Mouse (Mus musculus): ENCODE measurements at regions not wholly inside any gene's neighbourhood (a gene's known extent, or its start where the extent isn't known, plus 50 kb on each side); places are given as distances from the start of the nearest gene placed in this dataset.

GRCm38 (mm10) chr8:79518966-79519365 is 119.6 kb upstream of the Smad1 start:
- intact Hi-C loops (cut with DNase I) = no loop called here

- intact Hi-C loops (cut with DNase I) = no loop called here
Measured at GRCm38 (mm10) chr8:79515282-79515783, 116.0 kb upstream of the Smad1 start.

- intact Hi-C loops (cut with DNase I) = no loop called here
Measured at GRCm38 (mm10) chr8:79514655-79515278, 115.4 kb upstream of the Smad1 start.

- intact Hi-C loops (cut with DNase I) = no loop called here
Measured at GRCm38 (mm10) chr8:79508597-79508996, 109.3 kb upstream of the Smad1 start.

GRCm38 (mm10) chr8:79505381-79505780 is 106.1 kb upstream of the Smad1 start:
- intact Hi-C loops (cut with DNase I) = no loop called here

- intact Hi-C loops (cut with DNase I) = no loop called here
Measured at GRCm38 (mm10) chr8:79503906-79504305, 104.6 kb upstream of the Smad1 start.

- intact Hi-C loops (cut with DNase I) = no loop called here
Measured at GRCm38 (mm10) chr8:79502062-79502461, 102.7 kb upstream of the Smad1 start.

GRCm38 (mm10) chr8:79501238-79501637 is 101.9 kb upstream of the Smad1 start:
- intact Hi-C loops (cut with DNase I) = no loop called here

- intact Hi-C loops (cut with DNase I) = loop anchor here (10.0 kb wide), 1 partner anchor 164 kb away; no protein-coding TSS in a partner anchor
Measured at GRCm38 (mm10) chr8:79499258-79499657, 99.9 kb upstream of the Smad1 start.

GRCm38 (mm10) chr8:79498611-79499010 is 99.3 kb upstream of the Smad1 start:
- intact Hi-C loops (cut with DNase I) = loop anchor here (10.0 kb wide), 1 partner anchor 164 kb away; no protein-coding TSS in a partner anchor

GRCm38 (mm10) chr8:79491156-79491698 is 91.9 kb upstream of the Smad1 start:
- intact Hi-C loops (cut with DNase I) = loop anchor here (10.0 kb wide), 1 partner anchor 156 kb away; no protein-coding TSS in a partner anchor

GRCm38 (mm10) chr8:79490739-79491138 is 91.4 kb upstream of the Smad1 start:
- intact Hi-C loops (cut with DNase I) = loop anchor here (10.0 kb wide), 1 partner anchor 156 kb away; no protein-coding TSS in a partner anchor

- intact Hi-C loops (cut with DNase I) = loop anchor here (5.0 kb wide), 1 partner anchor 192 kb away; no protein-coding TSS in a partner anchor
Measured at GRCm38 (mm10) chr8:79488861-79489260, 89.5 kb upstream of the Smad1 start.

GRCm38 (mm10) chr8:79487597-79487996 is 88.3 kb upstream of the Smad1 start:
- intact Hi-C loops (cut with DNase I) = loop anchor here (5.0 kb wide), 1 partner anchor 190 kb away; no protein-coding TSS in a partner anchor

- intact Hi-C loops (cut with DNase I) = no loop called here
Measured at GRCm38 (mm10) chr8:79479326-79479725, 80.0 kb upstream of the Smad1 start.

GRCm38 (mm10) chr8:79476012-79476411 is 76.7 kb upstream of the Smad1 start:
- intact Hi-C loops (cut with DNase I) = no loop called here

- intact Hi-C loops (cut with DNase I) = no loop called here
Measured at GRCm38 (mm10) chr8:79474679-79475078, 75.4 kb upstream of the Smad1 start.

- intact Hi-C loops (cut with DNase I) = no loop called here
Measured at GRCm38 (mm10) chr8:79452101-79452500, 52.8 kb upstream of the Smad1 start.

GRCm38 (mm10) chr8:79449453-79449852 is 50.1 kb upstream of the Smad1 start:
- intact Hi-C loops (cut with DNase I) = no loop called here
